Mouse (Mus musculus) kidney, adult 2 months (tissue): ENCODE measurements around the gene Thpo. TPM values are rescaled to one million over a fixed set of nuclear protein-coding genes. Genes with fewer than 3 reads are reported as not detected.
A peak's percentile ranks its signal among the peaks of the same experiment; 100 is the strongest.

Source experiments
- DNase-seq: peaks from one replicate; pipeline ENCODE4 v3.0.0; 2021
- H3K27ac ChIP-seq: fragments of 200-500 bp; 2 replicates; pipeline ENCODE4 v1.5.1; 2012; ENCODE audit warnings: low read depth, low read length, control low read depth, inconsistent platforms; ENCODE audit not compliant: insufficient read depth
- H3K27me3 ChIP-seq: fragments of 200-500 bp; replicated peaks from 2 replicates; pipeline ENCODE4 v1.6.1; 2012; ENCODE audit warnings: mild to moderate bottlenecking, moderate library complexity, low read length, inconsistent platforms; ENCODE audit not compliant: control insufficient read depth, insufficient read depth
- H3K36me3 ChIP-seq: fragments of 200-500 bp; 2 replicates; pipeline ENCODE4 v1.6.1; 2012; ENCODE audit warnings: mild to moderate bottlenecking, moderate library complexity, low read length, inconsistent platforms; ENCODE audit not compliant: control insufficient read depth, insufficient read depth
- H3K4me1 ChIP-seq: fragments of 200-500 bp; 2 replicates; pipeline ENCODE4 v1.6.1; 2011; ENCODE audit warnings: low read length; ENCODE audit not compliant: control insufficient read depth, insufficient read depth
- H3K4me3 ChIP-seq: fragments of 200-500 bp; 2 replicates; pipeline ENCODE4 v1.5.1; 2011; ENCODE audit warnings: mild to moderate bottlenecking, low read depth, low read length, control low read depth; ENCODE audit not compliant: insufficient read depth
- CTCF ChIP-seq: fragments of 200-500 bp; conservative IDR thresholded peaks from 2 replicates; pipeline ENCODE4 v1.5.1; 2011; ENCODE audit warnings: low read depth, mild to moderate bottlenecking, control low read depth, low read length, moderate library complexity, mixed read lengths; ENCODE audit not compliant: insufficient read depth, insufficient read length
- POLR2A ChIP-seq: fragments of 200-500 bp; IDR thresholded peaks from one replicate; pipeline ENCODE4 v1.6.1; 2011; ENCODE audit warnings: low read depth, low read length, control low read depth
- WGBS: fragments of 180-500 bp; shearing (Covaris S2); methylation state at CpG from one replicate; pipeline ENCODE4 v1.1.7; 2018; 5-methylcytosine and 5-hydroxymethylcytosine counted together
- polyA plus RNA-seq: library from polyadenylated mRNA; depleted of rRNA; stranded (reverse); fragments of >200 nt; gene quantifications from 2 replicates; pipeline ENCODE4 v1.2.3, GENCODE M21; 2012

Thpo gene
- polyA plus RNA-seq, 1 experiment: 17.1 TPM

DNA sequence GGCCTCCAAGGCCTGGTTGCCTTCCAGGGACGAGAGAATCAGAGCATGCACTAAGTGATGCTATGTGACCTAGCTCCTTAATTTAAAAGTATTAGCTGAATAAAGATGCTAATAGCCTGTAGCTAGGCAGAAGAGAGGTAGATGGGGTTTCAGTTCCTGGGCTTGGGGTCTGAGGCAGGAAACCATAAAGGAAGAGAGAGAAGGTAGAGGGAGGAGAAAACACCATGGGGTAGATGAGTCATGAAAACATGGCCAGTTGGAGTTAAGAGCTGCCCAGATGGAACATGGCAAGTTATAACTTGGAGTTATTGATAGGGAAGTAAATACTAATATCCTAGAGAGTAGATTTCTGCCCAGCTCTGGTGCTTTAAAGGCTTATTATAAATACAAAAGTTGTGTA is 23.1 kb upstream of the Thpo start:
- Histone ChIP-seq H3K4me3 (no peak overlapping the region), H3K4me1 (no peaks in the 10 kb centered on the region), H3K36me3 (no peaks in the 10 kb centered on the region), H3K27me3 (no peaks in the 10 kb centered on the region), H3K27ac (no peak overlapping the region)
- WGBS: 61% methylated on average over 1 of the region's 1 CpGs
- no peak for TF ChIP-seq POLR2A
- no peak for TF ChIP-seq CTCF
- DNase-seq: no peak

DNA sequence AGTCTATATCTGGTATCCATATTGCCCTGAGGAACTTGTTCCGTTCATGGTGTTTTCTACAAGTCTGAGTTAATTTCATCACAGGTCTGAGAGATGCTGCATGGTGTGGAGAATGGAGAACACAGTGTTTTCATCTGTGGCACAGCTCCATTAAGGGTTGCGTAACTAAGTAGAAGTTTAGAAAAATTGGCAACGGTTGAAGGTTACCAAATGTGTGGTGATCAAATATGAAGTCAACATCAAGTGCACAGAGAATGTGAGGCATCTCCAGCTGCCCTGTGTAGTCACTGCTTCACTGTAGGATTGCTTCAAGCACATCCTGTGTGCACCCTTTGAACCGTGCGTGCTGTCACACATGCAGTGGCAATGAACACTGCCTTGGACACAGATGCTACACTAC is 21.7 kb upstream of the Thpo start:
- H3K27me3 ChIP-seq: no peaks in the 10 kb centered on the region
- no peak overlapping the region for H3K27ac ChIP-seq
- no peaks in the 10 kb centered on the region for H3K36me3 ChIP-seq
- no peak overlapping the region for H3K4me3 ChIP-seq
- no peaks in the 10 kb centered on the region for H3K4me1 ChIP-seq
- DNase-seq: peak; percentile 9
- no peak for TF ChIP-seq CTCF
- TF ChIP-seq POLR2A: no peak
- WGBS: 84% methylated on average over 5 of the region's 5 CpGs

DNA sequence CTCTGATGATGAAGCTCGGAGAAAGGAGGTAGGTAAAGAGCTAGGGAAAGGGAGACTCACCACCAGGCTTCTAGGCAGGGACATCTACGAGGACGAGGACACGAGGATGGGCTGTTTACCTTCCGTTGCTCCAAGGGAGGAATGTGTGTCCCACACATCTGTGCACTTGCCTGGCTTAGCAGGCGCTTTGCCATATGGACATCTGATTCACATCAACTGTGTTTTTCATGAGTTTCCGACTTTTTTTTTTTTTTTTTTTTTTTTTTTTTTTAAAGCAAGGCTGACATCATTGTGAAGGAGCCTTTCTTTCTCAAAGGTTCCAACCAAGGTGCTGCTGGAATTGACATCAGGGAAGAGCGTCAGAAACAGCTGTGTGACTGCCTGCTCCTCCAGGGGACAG is 16.2 kb upstream of the Thpo start:
- H3K4me1 ChIP-seq: no peaks in the 10 kb centered on the region
- TF ChIP-seq POLR2A (no peak), CTCF (no peak)
- no peaks in the 10 kb centered on the region for H3K27me3 ChIP-seq
- H3K4me3 ChIP-seq: no peak overlapping the region
- no peak for DNase-seq
- H3K27ac ChIP-seq: no peak overlapping the region
- no peaks in the 10 kb centered on the region for H3K36me3 ChIP-seq
- 44% methylated on average over 8 of the region's 8 CpGs for WGBS

DNA sequence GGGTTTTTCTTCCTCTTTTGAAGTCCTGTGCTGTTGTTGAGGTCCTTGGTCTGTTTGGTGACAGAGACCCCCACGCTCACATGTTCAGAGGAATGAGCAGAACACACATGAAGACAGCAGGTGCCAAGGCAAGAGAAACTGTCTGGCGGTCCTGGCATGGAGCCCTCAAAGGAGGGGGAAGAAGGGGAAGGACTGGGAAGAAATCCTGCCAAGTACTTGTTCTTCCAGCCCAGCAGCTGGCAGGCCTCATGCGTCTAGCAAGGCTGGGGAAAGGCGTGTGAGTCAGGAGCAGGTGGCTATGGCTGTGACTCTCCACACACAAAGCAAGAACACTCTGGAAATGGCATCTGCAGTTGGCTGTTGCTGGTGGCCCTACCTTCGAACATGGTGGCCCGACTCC is 12.3 kb upstream of the Thpo start:
- H3K4me3 ChIP-seq: no peak overlapping the region
- H3K27ac ChIP-seq: no peak overlapping the region
- H3K36me3 ChIP-seq: no peaks in the 10 kb centered on the region
- no peak for TF ChIP-seq CTCF
- no peak for TF ChIP-seq POLR2A
- DNase-seq: no peak
- no peaks in the 10 kb centered on the region for H3K4me1 ChIP-seq
- 54% methylated on average over 6 of the region's 6 CpGs for WGBS
- no peaks in the 10 kb centered on the region for H3K27me3 ChIP-seq

DNA sequence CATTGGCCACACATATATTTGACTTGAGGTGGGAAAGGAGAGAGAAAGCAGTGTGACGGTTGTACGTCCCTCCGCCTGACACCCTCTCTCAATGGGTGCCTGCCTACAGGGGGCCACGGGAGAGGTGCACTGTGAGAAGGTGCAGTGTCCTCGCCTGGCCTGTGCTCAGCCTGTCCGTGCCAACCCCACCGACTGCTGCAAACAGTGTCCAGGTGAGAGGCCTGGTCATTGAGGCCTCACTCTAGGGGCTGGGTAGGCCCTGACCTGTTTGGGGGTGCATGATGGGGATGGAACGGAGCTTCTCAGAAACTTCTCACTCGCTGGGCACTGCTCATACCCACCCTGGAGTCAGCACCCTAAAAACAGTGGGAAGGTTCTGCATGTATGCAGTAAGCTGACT is 5.5 kb upstream of the Thpo start:
- DNase-seq: no peak
- Histone ChIP-seq H3K4me3 (no peak overlapping the region), H3K4me1 (no peaks in the 10 kb centered on the region), H3K36me3 (no peaks in the 10 kb centered on the region), H3K27me3 (no peaks in the 10 kb centered on the region), H3K27ac (no peak overlapping the region)
- TF ChIP-seq POLR2A: no peak
- TF ChIP-seq CTCF: no peak
- 96% methylated on average over 9 of the region's 9 CpGs for WGBS

DNA sequence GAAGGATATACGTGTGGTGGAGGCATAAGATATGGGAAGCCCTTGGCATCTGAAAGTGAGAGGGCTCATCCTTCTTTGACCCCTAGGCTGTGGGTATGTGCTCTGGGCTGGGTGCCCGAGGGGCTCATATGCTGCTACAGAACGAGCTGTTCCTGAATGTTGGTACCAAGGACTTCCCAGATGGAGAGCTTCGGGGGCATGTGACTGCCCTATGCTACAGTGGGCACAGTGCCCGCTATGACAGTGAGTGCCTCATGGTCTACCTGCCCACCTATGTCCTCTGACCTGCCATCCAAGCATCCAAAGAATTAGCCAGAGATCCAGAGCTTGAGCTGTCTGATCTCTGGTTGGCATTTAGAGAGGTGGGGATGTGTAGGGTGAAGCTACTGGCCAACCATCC is 2.5 kb upstream of the Thpo start:
- Histone ChIP-seq H3K27me3 (no peaks in the 10 kb centered on the region), H3K27ac (no peak overlapping the region), H3K4me1 (no peaks in the 10 kb centered on the region; the same call in 1 of the 2 replicates), H3K36me3 (no peaks in the 10 kb centered on the region), H3K4me3 (no peak overlapping the region)
- TF ChIP-seq POLR2A (no peak), CTCF (no peak)
- 92% methylated on average over 5 of the region's 5 CpGs for WGBS
- DNase-seq: no peak

DNA sequence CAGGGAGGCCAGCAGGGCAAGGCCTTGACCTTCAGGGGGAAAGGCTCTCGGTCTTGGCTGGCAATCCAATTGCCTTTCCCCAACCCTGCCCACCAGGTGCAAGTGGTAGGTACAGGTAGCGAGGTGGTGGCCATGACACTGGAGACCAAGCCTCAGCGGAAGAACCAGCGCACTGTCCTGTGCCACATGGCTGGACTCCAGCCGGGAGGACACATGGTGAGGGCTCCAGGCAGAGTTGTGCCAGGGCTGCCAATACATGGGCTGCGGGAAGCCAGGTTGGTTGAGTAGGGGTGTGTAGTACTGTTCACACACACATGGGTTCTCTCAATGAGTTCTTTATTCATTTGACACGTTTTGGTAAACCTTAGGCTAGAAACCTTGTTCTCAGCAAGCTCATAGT is 1.9 kb upstream of the Thpo start:
- H3K27me3 ChIP-seq: no peaks in the 10 kb centered on the region
- TF ChIP-seq CTCF: no peak
- no peak for TF ChIP-seq POLR2A
- DNase-seq: no peak
- no peak overlapping the region for H3K27ac ChIP-seq
- H3K4me3 ChIP-seq: no peak overlapping the region
- no peaks in the 10 kb centered on the region for H3K36me3 ChIP-seq
- 88% methylated on average over 7 of the region's 7 CpGs for WGBS
- no peaks in the 10 kb centered on the region; the same call in 1 of the 2 replicates for H3K4me1 ChIP-seq

DNA sequence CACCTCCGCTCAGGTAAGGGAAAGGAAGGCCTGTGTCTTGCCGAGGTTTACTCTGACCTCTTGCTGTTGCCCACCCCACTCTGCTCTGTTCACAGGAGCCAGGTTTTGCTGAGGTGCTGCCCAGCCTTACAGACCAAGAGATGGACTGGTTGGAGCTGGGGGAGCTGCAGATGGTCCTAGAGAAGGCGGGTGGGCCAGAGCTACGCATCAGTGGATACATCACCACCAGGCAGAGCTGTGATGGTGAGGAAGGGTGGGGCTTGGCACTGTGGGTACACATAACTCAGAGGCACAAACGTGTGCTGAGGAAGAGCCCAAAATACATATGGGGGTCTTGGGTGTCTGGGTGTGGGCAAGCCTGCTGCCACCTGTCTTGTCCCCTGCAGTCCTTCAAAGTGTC is 1.3 kb upstream of the Thpo start:
- no peak overlapping the region for H3K27ac ChIP-seq
- no peaks in the 10 kb centered on the region for H3K36me3 ChIP-seq
- no peaks in the 10 kb centered on the region for H3K27me3 ChIP-seq
- no peaks in the 10 kb centered on the region; the same call in 1 of the 2 replicates for H3K4me1 ChIP-seq
- H3K4me3 ChIP-seq: no peak overlapping the region
- TF ChIP-seq POLR2A: no peak
- no peak for TF ChIP-seq CTCF
- no peak for DNase-seq
- WGBS: 81% methylated on average over 5 of the region's 5 CpGs
